Mouse (Mus musculus) MEL (cell line): ENCODE data around the gene Madcam1. TPM values are rescaled to one million over a fixed set of nuclear protein-coding genes. Genes with fewer than 3 reads are reported as not detected.
"Not testable (repeated sequence)": the region's sequence is repeated elsewhere in the genome, so short reads cannot be mapped to it uniquely, and the experiment has no call there.

ENCODE experiments used
- DNase-seq: peaks from one replicate; pipeline ENCODE4 v3.0.0; 2011; ENCODE audit warnings: low read depth, low spot score
- H3K27ac ChIP-seq: 2 replicates; pipeline ENCODE4 v1.5.1; 2012; ENCODE audit warnings: low read depth, mild to moderate bottlenecking, control low read depth, low read length, moderate library complexity; ENCODE audit not compliant: control insufficient read depth
- H3K27me3 ChIP-seq, 2 experiments: fragments of 150-350 bp in 1 of 2; sonication (generic) in 1 of 2; 2 replicates each; pipeline ENCODE4 v1.6.1; 2012; ENCODE audit warnings: low read length in 2 of 2, mild to moderate bottlenecking in 2 of 2, improper control_type of control experiment in 1 of 2, moderate library complexity in 1 of 2; ENCODE audit not compliant: insufficient read depth in 2 of 2, control insufficient read depth in 1 of 2
- H3K36me3 ChIP-seq, 2 experiments: 2 replicates each; pipeline ENCODE4 v1.6.1; 2012 to 2014; ENCODE audit warnings: low read length in 2 of 2, improper control_type of control experiment in 1 of 2, inconsistent platforms in 1 of 2, mild to moderate bottlenecking in 1 of 2; ENCODE audit not compliant: insufficient read depth in 2 of 2, control insufficient read depth in 1 of 2
- H3K4me1 ChIP-seq, 2 experiments: fragments of 150-350 bp in 1 of 2; sonication (generic) in 1 of 2; 2 replicates each; pipeline ENCODE4 v1.6.1; 2012; ENCODE audit warnings: low read length in 2 of 2, improper control_type of control experiment in 1 of 2, mild to moderate bottlenecking in 1 of 2; ENCODE audit not compliant: insufficient read depth in 2 of 2, control insufficient read depth in 1 of 2
- H3K4me3 ChIP-seq, 2 experiments: fragments of 150-350 bp in 1 of 2; sonication (generic) in 1 of 2; 2 replicates each; pipeline ENCODE4 v1.5.1; 2012; ENCODE audit warnings: low read depth in 2 of 2, low read length in 2 of 2, mild to moderate bottlenecking in 2 of 2, moderate library complexity in 2 of 2, control low read depth in 1 of 2, improper control_type of control experiment in 1 of 2; ENCODE audit not compliant: control insufficient read depth in 1 of 2, insufficient read depth in 1 of 2
- H3K79me2 ChIP-seq: 2 replicates; pipeline ENCODE4 v1.6.1; 2012; ENCODE audit warnings: mild to moderate bottlenecking, low read length, moderate library complexity; ENCODE audit not compliant: control insufficient read depth, poor library complexity, insufficient read depth
- H3K9ac ChIP-seq: 2 replicates; pipeline ENCODE4 v1.6.1; 2012; ENCODE audit warnings: low read depth, mild to moderate bottlenecking, control low read depth, low read length, moderate library complexity; ENCODE audit not compliant: control insufficient read depth, poor library complexity, severe bottlenecking
- H3K9me3 ChIP-seq: fragments of 150-350 bp; sonication (generic); replicated peaks from 2 replicates; pipeline ENCODE4 v1.6.1; 2012; ENCODE audit warnings: mild to moderate bottlenecking, low read length, improper control_type of control experiment, moderate library complexity; ENCODE audit not compliant: insufficient read depth
- BHLHE40 ChIP-seq: IDR thresholded peaks from 2 replicates; pipeline ENCODE4 v1.6.1; 2012; ENCODE audit warnings: low read depth, mild to moderate bottlenecking, inconsistent platforms, low read length, improper control_type of control experiment, borderline replicate concordance
- CHD2 ChIP-seq: IDR thresholded peaks from 2 replicates; pipeline ENCODE4 v1.6.1; 2011; ENCODE audit warnings: low read length, improper control_type of control experiment
- CTCF ChIP-seq, 3 experiments: IDR thresholded peaks in 2 of 3; conservative IDR thresholded peaks in 1 of 3; 2 replicates each; pipeline ENCODE4 v1.5.1; 2011 to 2012; ENCODE audit warnings: low read length in 3 of 3, low read depth in 2 of 3, mild to moderate bottlenecking in 2 of 3, improper control_type of control experiment in 1 of 3, inconsistent platforms in 1 of 3, mixed read lengths in 1 of 3, moderate library complexity in 1 of 3; ENCODE audit not compliant: control insufficient read depth in 1 of 3, insufficient read depth in 1 of 3, poor library complexity in 1 of 3, severe bottlenecking in 1 of 3
- ELF1 ChIP-seq: IDR thresholded peaks from 2 replicates; pipeline ENCODE4 v1.6.1; 2014; ENCODE audit warnings: low read depth, mild to moderate bottlenecking, inconsistent platforms, low read length, improper control_type of control experiment, moderate library complexity
- MEF2A ChIP-seq: IDR thresholded peaks from 2 replicates; pipeline ENCODE4 v1.6.1; 2014; ENCODE audit warnings: low read depth, mild to moderate bottlenecking, inconsistent platforms, low read length, improper control_type of control experiment; ENCODE audit not compliant: poor library complexity, insufficient replicate concordance, severe bottlenecking; ENCODE audit errors: extremely low read depth
- MXI1 ChIP-seq: IDR thresholded peaks from 2 replicates; pipeline ENCODE4 v1.6.1; 2011; ENCODE audit warnings: mild to moderate bottlenecking, low read depth, low read length, improper control_type of control experiment
- MYB ChIP-seq: IDR thresholded peaks from 2 replicates; pipeline ENCODE4 v1.6.1; 2011; ENCODE audit warnings: mild to moderate bottlenecking, low read depth, low read length, improper control_type of control experiment
- MYC ChIP-seq: IDR thresholded peaks from 2 replicates; pipeline ENCODE4 v1.6.1; 2011; ENCODE audit warnings: low read depth, mild to moderate bottlenecking, low read length, improper control_type of control experiment, moderate library complexity
- NELFE ChIP-seq: IDR thresholded peaks from 2 replicates; pipeline ENCODE4 v1.6.1; 2011; ENCODE audit warnings: low read depth, low read length, improper control_type of control experiment
- RCOR1 ChIP-seq: IDR thresholded peaks from 2 replicates; pipeline ENCODE4 v1.6.1; 2012; ENCODE audit warnings: low read depth, mild to moderate bottlenecking, inconsistent platforms, low read length, improper control_type of control experiment
- SIN3A ChIP-seq: IDR thresholded peaks from 2 replicates; pipeline ENCODE4 v1.6.1; 2012; ENCODE audit warnings: low read length, improper control_type of control experiment, inconsistent platforms
- SMC3 ChIP-seq: IDR thresholded peaks from 2 replicates; pipeline ENCODE4 v1.6.1; 2011; ENCODE audit warnings: low read depth, low read length, improper control_type of control experiment
- TAL1 ChIP-seq: IDR thresholded peaks from 2 replicates; pipeline ENCODE4 v1.6.1; 2012; ENCODE audit warnings: mild to moderate bottlenecking, inconsistent platforms, low read length, moderate library complexity, mixed read lengths
- TBP ChIP-seq: IDR thresholded peaks from 2 replicates; pipeline ENCODE4 v1.8.0; 2011; ENCODE audit warnings: low read depth, low read length, improper control_type of control experiment
- TCF12 ChIP-seq: IDR thresholded peaks from 2 replicates; pipeline ENCODE4 v1.6.1; 2014; ENCODE audit warnings: low read depth, mild to moderate bottlenecking, inconsistent platforms, low read length, improper control_type of control experiment, moderate library complexity
- USF1 ChIP-seq: IDR thresholded peaks from 2 replicates; pipeline ENCODE4 v1.6.1; 2014; ENCODE audit warnings: low read depth, mild to moderate bottlenecking, inconsistent platforms, low read length, improper control_type of control experiment, moderate library complexity
- ZKSCAN1 ChIP-seq: IDR thresholded peaks from 2 replicates; pipeline ENCODE4 v1.6.1; 2012; ENCODE audit warnings: low read depth, mild to moderate bottlenecking, inconsistent platforms, low read length, improper control_type of control experiment, moderate library complexity
- ZMIZ1 ChIP-seq: IDR thresholded peaks from 2 replicates; pipeline ENCODE4 v1.6.1; 2012; ENCODE audit warnings: low read depth, mild to moderate bottlenecking, inconsistent platforms, low read length, improper control_type of control experiment, moderate library complexity
- ZNF384 ChIP-seq: IDR thresholded peaks from 2 replicates; pipeline ENCODE4 v1.6.1; 2012; ENCODE audit warnings: low read depth, mild to moderate bottlenecking, inconsistent platforms, low read length, improper control_type of control experiment
- polyA plus RNA-seq, 2 experiments: library from polyadenylated mRNA; stranded (reverse) in 1 of 2; unstranded in 1 of 2; fragments of >175 nt in 1 of 2; fragments of >200 nt in 1 of 2; gene quantifications; 2 replicates each; pipeline versions ENCODE4 v1.2.1 to v1.2.4; 2012; ENCODE audit warnings: low replicate concordance in 2 of 2, low read depth in 1 of 2; ENCODE audit not compliant: insufficient read length in 2 of 2, insufficient read depth in 1 of 2, missing spikeins in 1 of 2
- total RNA-seq: library from RNA; depleted of rRNA; stranded (reverse); fragments of 300-350 nt; gene quantifications from 2 replicates; pipeline ENCODE4 v1.2.3, GENCODE M21; 2012

Madcam1 gene
- total and polyA plus RNA-seq, 3 experiments = not detected

GRCm38 (mm10) chr10:79701443-79702129 is 37.2 kb downstream of the Madcam1 start:
- Histone ChIP-seq H3K79me2 (peaks cover 23% of the 10 kb centered on the region), H3K4me3 (no peak overlapping the region), H3K27me3 (no peaks in the 10 kb centered on the region), H3K36me3 (peaks cover 0 to 11% of the 10 kb centered on the region in 2 experiments; a peak in 2 of 4 replicates), H3K27ac (no peak overlapping the region), H3K4me1 (peaks cover 7 to 13% of the 10 kb centered on the region in 2 experiments; a peak in 3 of 4 replicates), H3K9me3 (no peaks in the 10 kb centered on the region), H3K9ac (no peak overlapping the region)
- no peak for DNase-seq
- TF ChIP-seq MYC (no peak), NELFE (no peak), MEF2A (no peak), ZNF384 (no peak), SMC3 (no peak), BHLHE40 (no peak), TBP (no peak), RCOR1 (no peak), CTCF (IDR thresholded peaks at IDR 0.05 in 2 of 3, conservative IDR thresholded peaks at IDR 0.05 in 1 of 3; ENCODE audit: control insufficient read depth in 1 of 3, insufficient read depth in 1 of 3, low read depth in 2 of 3, low read length in 3 of 3, poor library complexity in 1 of 3, severe bottlenecking in 1 of 3) (no peak), MYB (no peak), TAL1 (no peak), ZKSCAN1 (no peak), ELF1 (no peak), CHD2 (no peak), TCF12 (no peak), ZMIZ1 (no peak)

- H3K36me3 ChIP-seq = peaks cover 0 to 14% of the 10 kb centered on the region in 2 experiments; a peak in 2 of 4 replicates
- H3K27ac ChIP-seq, H3K9me3 ChIP-seq: not testable (repeated sequence)
- peaks cover 36% of the 10 kb centered on the region for H3K79me2 ChIP-seq
- TF ChIP-seq SIN3A (peak; percentile 33; the same call in 1 of the 2 replicates), USF1 (0 out of 2 replicates have a peak, but pooled peaks have one; percentile 24), MXI1 (peak; percentile 56; the same call in 1 of the 2 replicates)
- TF ChIP-seq, all 39 proteins: peak for 3; not testable (repeated sequence) for 36
- DNase-seq = peak; percentile 57
- not testable (repeated sequence) for H3K27me3 ChIP-seq, H3K4me3 ChIP-seq, H3K9ac ChIP-seq
- H3K4me1 ChIP-seq = peaks cover 9 to 16% of the 10 kb centered on the region in 2 experiments; a peak in 3 of 4 replicates
Measured at GRCm38 (mm10) chr10:79702970-79703369, 38.6 kb downstream of the Madcam1 start.
